Mouse (Mus musculus) 3T3-L1 (cell line): ENCODE results near the gene Mif4gd.
A peak's percentile ranks its signal among the peaks of the same experiment; 100 is the strongest.

Experiments
- DNase-seq: peaks from one replicate; pipeline ENCODE4 v3.0.0-alpha.2; 2015; ENCODE audit warnings: low read depth, low spot score

Mif4gd gene

DNA sequence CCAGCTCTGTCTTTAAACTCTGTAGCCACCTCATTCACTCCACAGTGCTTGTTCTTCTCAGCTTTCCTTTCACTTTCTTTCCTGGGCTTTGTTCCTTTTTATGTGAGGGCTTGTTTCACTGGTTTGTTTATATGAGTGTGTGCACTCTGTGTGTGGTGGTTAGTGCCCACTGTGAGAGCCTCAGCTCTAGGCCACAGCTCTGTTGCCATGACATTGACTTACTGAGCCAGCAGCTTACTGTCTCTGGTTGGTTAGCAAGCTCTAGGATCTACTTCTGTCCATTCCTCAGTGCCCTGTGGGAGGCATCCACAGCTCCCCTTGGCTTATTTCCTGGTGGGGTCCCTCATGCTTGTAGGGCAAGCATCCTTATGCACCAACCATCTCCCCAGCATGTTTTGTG, 33.7 kb downstream of the Mif4gd start:
- DNase-seq = no peak

DNA sequence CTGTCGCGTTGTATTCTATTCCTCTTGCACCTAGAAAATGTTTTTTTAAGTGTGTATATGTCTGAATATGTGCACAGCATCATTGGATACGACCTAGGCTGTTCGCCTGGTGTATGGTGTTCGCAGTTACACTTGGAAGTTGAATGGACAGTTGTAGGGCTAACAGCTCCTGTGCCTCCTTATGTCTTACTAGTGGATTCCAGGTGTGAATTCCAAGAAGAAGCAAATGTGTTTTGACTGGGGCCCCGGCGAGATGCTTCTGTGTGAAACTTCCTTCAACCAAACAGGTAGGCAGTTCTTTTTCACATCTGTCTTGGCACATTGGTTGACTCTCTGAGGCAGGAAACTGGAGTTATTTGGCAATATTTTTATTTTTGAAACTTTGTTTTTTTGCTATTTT, 47.8 kb downstream of the Mif4gd start:
- DNase-seq = peak; percentile 26

DNA sequence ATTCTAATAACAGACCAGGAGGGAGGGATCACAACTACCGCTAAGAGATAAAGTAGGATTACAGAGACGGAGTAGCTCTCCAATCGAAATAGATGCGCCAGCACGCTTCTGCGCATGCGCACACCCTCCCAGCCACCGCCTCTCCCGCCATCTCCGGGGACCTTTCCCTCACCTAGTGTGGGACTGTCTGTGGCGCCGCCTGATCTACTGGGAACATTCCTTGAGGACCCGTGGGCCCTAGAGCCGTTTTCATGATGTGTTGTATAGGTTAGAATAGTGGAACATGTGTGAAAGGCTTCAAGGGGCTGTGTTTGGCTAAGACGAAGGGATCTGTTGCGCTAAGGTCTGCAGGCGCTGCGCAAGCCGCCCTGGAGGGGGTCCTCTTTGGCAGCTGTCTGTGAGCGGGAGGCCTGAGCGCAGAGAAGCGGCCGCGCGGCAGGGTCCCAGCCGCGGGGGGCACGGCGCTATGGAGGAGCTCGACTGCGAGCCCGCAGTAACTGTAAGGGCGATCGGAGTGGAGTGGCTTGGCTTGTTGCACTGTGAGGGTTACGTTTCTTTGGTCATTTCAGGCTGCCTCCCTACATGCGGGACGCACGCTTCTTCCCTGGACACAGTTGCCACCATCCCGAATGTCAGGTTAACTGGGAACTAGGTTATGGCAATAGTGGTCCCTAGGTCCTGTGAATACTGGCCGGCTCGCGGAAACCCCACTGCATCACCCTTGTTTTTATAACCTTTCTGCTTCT, 48.5 kb downstream of the Mif4gd start, which contains the start of gene Nup85:
Gene Nup85 (plus strand): TSS at position 371 of the 746 bp plus-strand sequence.
- DNase-seq = peak; percentile 98

DNA sequence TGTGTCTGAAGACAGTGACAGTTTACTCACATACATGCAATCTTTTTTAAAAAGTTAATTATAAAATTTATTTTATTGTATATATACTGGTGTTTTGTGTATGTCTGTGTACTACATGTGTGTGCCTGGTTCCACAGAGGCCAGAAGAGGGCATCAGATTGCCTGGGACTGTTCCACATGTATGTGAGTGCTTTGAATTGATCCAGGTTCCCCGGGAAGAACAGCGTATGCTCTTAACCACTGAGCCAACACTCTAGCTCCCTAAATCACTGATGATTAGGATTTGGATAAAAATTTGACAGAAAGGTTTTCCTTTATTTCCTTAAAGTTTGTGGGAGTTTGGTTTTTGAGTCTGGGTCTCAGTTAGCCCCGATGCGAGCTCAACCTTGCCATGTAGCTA, 49.4 kb downstream of the Mif4gd start:
- peak; percentile 33 for DNase-seq
